Mouse (Mus musculus) induced T-regulatory cell, adult 2 months (primary cell): ENCODE measurements around the gene Tubb4a.
"Not testable (repeated sequence)": the region's sequence is repeated elsewhere in the genome, so short reads cannot be mapped to it uniquely, and the experiment has no call there.

Experiments
- DNase-seq: peaks from one replicate; pipeline ENCODE4 v3.0.0-alpha.2; 2012; ENCODE audit warnings: low read depth

The Tubb4a gene

DNA sequence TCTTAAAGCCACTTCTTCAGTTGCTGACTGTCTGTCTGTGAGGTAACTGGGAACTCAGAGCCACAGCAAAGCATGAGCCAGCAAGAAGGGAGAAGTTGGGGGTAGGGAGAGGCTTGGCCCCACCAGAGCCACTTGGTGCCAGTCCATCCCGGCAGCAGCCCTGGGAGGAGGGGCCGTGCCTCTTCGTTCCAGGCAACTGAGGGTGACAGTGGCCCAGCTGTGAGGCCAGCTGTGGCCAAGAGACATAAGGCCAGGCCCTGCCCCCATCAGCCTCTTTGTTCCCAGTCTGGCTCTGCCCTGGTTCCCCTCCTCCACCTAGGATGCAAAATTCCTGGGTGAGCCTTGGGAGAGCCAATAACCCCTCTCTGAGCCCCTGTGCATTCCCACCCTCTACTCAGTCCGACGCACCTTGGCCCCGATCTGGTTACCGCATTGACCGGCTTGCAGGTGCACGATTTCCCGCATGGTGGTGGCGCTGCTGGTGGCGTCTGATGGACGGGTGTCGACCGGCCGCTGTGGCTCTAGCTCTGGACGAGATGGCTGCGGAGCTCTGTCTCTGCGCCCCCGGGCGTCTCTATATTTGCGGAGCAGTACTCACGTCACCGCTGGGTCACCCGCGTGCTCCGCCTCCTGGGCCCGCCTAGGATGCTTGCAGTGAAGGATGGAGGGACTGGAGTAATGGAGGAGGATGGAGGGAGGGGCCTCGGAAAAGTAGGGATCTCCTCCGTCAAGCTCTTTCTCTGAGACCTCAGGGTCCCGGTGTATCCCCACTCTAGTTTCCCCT is at the start of gene Tubb4a:
Tubb4a (minus strand) TSS at position 734 of the 784 bp plus-strand sequence.
- DNase-seq = no peak

DNA sequence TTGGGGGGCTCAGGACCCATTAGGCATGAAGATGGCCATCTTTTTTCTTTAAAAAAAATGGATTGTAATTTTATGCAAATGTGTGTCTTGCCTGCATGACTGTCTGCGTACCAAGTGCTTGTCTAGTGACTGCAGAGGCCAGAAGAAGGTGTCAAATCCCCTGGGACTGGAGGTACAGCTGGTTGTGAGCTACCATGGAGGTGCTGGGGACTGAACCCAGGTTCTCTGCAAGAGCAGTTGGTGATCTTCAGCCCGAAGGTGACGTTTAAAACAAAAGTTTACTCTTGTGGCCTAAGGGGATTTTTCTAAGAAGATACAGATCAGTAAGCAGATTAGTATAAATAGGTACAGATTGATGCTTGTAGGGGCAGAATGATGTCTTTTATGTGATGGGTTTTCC is 48.1 kb upstream of the Tubb4a start:
- no peak for DNase-seq

DNA sequence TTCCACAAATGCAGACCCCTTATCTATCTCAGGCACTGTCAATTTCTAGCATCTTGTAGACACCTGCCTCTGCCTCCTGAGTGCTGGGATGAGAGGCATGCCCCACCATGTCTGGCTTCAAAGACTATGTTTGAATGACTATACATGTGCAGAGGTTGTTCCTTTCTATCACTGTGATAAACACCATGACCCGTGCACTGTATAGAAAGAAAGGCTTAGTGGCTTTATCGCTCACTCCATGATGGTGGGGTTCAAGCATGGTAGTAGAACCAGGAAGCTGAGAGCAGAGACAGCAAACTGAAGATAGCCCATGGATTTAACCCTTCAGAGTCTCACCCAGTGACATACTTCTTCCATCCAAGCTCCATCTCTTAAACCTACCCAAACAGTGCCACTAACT is 47.1 kb upstream of the Tubb4a start:
- no peak for DNase-seq

DNA sequence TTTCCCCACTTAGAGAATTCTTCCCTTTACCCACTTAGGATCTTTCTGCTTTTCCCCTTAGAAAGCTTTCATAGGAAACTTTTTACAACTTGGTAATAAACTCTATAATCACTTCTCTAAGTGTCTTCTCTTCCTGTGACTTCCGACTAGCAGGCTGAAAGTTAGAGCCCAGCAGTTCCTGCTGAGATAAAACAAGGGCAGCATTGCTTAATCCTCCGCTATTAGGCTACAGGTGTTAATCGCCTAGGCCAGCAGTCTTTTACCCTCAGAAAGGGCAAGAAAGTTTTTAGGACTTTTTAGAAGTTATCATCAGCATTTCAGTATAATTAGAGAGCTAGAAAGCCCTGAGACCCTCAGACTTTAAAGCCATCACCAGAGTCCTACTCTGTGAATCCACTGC is 46.4 kb upstream of the Tubb4a start:
- not testable (repeated sequence) for DNase-seq

DNA sequence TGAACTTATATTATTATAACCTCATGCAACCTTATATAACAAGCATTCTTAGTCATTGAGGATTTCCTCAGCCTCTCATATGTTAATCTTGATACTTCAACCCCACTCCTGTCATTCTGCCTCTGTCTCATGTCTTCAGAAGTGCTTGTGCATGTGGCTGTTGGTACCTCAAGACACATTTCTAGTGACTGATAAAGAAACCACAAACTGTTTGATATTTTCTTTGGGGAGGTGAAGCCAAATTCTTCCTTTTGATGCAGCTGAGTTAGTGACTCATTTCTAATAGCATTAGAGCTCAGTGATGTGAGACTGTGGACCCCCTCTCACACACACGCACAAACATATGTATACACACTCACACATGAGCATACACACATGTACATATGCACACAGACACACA is 44.2 kb upstream of the Tubb4a start:
- peak; percentile 54 for DNase-seq

DNA sequence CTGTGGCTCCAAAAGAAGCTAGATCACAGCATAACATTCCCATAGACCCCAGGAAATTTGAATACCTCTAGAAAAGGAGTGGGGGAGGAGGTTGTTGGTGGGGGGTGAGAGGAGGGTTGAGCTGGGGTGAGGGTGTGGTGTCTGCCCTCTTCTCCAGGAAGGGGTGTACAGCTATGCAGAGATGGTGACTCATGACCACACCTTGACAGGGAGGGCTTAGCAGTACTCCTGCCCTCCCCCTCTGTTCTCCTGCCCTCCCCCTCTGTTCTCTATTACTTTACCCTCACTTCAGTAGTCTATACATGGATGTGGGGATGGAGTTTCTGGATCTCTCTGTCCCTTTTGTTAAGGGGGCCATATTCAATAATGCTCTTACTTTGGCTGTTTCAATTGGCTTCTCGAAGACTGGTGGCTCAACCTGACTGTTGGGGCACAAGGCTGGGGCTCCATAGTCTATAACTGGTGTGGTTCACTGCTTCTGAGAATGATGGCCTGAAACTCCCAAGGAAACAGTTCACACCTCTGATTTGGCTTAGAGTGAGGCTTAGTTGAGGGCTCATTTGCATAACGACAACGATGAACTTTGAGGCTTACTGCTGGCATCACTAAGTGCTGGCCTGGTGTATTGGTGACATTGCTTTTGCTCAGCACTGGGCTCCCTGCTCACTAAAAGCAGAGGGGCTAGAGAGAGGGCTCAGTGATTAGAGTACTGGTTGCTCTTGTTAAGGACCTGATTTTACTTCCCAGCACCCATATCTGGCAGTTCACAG is 38.5 kb upstream of the Tubb4a start:
- DNase-seq = peak; percentile 39

DNA sequence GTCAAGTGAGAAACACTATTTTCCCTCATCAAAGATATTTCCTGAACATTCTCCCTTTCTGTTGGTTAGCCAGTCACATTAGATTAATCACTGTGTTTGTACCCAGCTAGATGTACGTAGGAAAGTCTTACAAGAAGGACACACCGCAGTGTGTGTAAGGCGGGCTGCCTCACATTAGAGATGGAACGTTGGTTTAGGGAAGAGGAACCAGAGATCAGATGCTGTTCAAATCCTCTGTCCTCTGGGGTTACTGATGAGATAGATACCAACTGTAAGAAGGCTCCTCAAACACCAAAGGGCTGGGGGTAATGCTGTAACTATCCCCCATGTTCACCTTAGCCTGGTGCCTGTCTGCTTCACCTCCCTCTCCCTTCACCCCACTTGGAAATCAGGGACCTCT is 37.2 kb upstream of the Tubb4a start:
- no peak for DNase-seq

DNA sequence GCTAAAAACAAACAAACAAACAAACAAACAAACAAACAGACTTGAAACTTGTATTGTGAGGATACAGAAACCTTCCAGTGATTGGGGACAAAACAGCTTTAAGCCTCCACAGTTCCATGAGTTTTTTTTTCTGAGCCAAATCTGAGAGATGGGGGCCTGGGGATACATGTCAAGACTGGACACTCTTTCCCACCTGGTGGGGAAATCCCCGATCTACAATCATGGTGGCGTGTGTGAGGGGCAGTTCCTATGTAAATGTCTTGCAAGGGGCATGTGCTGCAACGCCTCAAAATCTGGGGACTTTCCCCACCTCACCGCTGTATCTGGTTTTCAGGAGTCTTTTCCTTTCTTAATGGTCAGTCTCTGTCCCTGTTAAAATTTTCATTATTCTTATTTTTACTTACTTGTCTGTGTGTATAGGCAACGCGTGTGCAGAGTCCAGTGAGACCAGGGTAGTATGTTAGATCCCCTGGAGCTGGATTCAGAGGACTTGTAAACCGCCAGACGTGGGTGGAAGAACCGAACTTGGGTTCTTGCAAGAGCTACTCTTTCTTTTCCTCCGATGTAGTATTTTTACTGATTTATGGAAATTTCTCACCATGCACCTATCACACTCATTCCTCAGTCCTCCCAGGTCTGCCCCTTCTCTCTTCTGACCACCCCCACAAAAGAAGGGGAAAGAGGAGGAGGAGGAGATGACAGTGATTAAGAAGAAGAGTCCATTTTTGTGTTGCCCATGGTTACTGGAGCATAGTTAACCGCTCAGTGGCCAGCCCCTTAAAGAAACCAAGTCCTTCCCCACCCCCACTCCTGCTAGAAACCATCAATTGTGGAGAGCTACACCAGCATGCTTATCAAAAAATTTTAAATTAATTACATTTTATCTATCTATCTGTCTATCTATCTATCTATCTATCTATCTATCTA is 35.9 kb upstream of the Tubb4a start:
- DNase-seq = no peak

DNA sequence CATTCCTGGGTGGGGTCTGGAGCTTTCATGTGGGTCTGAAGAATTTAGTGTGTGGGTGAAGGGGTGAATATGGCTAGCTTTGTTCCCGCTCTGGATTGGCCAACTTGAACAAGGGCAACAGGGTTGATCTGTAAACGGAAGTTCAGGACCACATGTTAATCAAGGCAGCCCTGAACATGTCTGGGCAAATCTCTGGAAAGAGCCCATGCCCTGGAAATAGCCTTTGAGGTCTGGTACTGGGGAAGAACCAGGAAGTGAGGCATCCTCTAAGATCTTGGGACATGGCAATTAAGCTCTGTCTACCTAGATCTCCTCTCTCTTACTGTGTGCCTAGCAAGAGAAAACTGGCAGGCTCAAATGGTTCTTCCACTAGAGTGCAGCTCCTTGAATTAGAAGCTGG is 34.3 kb upstream of the Tubb4a start:
- DNase-seq = no peak

DNA sequence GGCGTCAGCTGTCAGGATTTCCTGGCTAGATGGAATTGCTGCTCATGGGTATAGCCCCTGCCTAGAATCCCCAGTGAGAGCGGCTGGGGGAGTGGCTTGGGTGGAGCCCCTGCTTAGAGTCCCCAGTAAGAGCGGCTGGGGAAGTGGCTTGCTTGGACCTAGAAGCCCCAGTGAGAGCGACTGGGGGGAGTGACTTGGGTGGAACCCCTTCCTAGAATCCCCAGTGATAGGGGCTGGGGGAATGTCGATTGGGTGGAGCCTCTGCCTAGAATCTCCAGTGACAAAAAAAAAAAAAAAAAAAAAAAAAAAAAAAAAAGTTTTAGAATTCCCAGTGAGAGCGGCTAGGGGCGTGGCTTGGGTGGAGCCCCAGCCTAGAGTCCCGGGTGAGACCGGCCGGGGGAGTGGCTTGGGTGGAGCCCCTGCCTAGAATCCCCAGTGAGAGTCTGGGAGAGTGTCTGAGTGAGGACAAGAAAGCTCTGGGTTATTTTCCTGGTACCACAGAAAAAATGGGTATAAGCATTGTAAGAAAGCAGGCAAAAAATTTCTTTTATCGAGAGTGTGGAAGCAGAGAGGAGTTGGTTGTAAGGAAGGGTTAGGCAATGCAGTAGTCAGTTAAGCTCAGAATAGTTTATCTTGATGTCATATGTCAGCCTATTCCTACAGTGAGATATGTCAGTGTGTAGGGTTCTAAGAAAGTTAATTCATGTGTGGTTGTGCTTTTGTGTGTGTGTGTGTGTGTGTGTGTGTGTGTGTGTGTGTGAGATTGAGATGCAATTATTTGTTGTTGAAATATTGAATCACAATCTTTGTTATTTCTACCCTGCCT is 31.2 kb upstream of the Tubb4a start:
- no peak for DNase-seq

DNA sequence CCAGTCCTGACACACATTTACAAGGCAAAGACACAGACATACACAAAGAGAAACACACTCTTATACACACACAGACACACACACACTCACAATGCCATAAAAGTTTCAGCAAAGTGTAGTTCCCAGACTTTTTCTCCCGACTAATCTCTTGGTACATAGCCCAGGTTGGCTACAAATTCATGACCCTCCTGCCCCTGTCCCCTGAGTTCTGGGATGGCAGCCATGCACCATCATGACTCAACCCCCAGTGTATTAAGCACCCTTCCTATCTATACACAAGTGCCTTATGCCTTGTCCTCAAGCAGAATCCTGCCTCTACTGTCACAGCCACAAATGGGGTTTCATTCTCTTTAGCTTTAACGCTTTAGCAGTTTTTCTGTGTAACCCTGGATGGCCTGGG is 29.2 kb upstream of the Tubb4a start:
- no peak for DNase-seq

DNA sequence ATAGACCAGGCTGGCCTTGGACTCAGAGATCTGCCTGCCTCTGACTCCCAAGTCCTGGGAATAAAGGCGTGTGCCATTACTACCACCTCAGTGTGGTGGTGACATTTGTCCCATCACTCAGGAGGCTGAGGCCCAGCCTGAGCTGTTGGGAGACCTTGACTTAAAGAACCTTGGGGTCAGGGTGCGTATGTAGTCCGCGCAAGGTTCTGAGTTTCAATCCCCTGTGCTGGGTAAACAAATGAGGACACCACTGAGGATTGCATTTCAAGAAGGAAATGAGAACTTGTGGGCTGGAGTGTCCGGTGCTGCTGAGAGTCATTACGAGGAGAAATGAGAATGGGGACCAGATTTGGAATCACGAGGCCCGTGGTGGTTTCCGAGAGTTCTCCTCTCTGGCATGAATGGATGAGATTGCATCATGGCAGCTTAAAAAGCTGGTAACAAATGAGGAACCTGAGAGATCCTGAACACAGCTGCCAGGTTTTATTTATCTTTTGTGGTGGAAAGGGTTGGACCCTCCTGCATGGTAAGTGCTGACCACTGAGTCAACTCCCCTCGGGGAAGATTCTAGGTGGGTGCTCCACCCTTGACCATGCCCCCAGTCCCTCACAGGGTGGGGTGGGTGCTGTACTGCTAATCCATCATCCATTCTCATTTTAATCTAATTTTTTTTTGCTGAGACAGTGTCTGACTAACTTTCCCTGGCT is 25.3 kb upstream of the Tubb4a start:
- no peak for DNase-seq

DNA sequence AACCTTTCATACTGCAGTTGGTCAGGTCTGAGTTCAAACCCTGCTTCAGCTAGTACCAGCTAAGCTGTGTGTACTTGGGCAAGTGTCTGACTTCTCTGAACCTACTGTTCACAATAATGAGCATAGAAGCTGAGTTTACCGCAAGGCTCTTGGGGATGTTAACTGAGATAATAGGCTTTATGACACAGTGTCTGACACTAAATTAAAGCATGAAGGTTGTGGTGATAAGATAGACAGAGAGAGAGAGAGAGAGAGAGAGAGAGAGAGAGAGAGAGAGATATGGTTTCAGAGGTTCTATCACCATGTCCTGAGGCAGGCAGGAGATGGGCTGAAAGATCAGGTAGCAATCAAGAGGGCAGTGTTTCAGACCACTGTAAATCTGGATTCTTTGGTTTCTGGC is 22.4 kb upstream of the Tubb4a start:
- DNase-seq = no peak

DNA sequence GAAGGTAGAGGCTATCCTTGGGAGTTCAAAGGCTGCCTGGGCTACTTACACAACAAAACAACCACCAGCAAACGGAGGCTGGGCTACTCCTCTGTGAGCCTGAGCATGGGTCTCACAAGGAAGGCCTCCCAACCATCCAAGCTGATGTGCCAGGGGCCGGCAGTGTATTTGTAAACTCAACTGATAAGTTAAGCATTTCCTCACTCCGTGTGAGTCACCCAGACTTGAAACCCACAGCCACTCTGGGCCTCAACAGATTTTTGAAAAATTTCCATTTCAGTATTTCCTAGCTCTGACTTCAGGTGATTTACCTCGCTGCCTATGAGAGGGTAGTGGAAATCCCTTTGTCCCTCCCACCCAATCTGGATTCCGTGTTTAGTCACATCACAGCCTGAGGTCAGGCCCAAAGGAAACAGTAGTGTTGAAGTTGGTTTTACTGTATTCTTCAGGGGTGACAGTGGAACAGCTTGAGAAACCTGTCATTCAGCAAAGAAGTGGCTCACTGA is 21.1 kb upstream of the Tubb4a start:
- peak; percentile 82 for DNase-seq

DNA sequence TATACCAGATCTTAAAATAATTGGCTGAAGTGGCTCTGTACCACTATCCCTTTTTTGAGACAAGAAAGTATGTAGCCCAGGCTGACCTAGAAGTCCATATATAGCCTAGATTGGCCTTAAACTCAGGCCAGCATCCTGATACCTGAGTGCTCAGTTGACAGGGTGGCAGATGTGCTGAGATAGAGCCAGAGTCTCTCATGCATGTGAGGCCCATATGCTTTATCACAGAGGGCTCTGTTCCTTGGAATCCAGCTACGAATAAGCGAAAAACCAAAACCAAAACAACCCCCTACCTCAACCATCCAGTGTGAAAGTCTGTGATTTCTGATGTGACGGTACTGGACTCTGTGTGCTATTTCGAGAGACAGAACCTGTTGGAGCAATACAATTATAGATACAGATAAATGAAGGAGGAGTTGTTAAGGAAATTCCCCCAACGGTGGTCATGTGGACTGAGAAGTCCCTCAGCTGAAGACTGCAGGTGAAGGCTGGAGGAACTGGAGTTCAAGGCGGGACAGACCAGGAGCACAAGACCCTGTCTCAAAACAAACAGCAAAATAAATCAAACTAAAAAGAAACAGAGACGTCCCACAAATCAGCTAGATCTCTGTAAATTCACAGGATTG is 20.6 kb upstream of the Tubb4a start:
- no peak for DNase-seq

DNA sequence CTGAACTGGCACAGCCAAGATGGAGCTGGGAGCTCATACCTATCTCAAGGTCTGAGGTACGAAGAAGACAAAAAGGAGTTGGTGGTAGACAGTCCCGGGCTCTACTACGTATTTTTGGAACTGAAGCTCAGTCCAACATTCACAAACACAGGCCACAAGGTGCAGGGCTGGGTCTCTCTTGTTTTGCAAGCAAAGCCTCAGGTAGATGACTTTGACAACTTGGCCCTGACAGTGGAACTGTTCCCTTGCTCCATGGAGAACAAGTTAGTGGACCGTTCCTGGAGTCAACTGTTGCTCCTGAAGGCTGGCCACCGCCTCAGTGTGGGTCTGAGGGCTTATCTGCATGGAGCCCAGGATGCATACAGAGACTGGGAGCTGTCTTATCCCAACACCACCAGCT is 19.5 kb upstream of the Tubb4a start:
- no peak for DNase-seq

DNA sequence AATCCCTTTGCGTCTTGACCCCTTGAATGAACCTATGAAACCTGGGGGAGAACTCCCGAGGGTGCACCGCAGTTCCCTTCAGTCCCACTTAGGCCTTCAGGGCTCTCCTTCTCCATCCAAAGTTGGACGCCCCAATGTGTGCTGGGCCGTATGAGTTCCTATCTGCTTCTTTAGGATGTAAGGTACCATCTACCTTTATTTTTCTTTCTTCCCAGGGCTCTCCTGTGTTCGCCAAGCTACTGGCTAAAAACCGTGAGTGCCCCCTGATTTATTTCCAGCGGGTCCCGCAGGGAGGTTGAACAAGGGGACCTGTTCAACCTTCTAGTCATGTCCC is 18.4 kb upstream of the Tubb4a start:
- DNase-seq = no peak

DNA sequence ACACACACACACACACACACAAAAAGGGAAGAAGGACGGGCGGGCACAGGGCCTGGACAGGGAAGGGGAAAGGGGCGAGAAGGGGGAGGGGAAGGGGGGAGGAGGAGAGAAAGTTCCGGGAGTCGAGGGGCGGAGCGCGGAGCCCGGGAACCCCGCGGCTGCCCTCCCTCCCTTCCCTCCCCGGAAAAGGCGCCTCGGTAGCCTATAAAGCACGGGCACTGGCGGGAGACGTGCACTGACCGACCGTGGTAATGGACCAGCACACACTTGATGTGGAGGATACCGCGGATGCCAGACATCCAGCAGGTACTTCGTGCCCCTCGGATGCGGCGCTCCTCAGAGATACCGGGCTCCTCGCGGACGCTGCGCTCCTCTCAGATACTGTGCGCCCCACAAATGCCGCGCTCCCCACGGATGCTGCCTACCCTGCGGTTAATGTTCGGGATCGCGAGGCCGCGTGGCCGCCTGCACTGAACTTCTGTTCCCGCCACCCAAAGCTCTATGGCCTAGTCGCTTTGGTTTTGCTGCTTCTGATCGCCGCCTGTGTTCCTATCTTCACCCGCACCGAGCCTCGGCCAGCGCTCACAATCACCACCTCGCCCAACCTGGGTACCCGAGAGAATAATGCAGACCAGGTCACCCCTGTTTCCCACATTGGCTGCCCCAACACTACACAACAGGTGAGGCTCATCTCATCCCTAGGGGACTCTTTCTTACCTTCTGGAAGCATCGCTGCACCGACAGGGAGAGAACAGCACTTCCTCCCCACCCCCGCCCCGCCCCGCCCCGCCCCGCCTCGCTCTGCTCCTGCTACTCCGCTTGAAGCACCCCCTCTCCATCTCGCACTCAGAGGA is 17.8 kb upstream of the Tubb4a start, which contains the start of gene Tnfsf9:
Tnfsf9 (plus strand) TSS at position 145 of the 854 bp plus-strand sequence.
- DNase-seq = peak; percentile 70

DNA sequence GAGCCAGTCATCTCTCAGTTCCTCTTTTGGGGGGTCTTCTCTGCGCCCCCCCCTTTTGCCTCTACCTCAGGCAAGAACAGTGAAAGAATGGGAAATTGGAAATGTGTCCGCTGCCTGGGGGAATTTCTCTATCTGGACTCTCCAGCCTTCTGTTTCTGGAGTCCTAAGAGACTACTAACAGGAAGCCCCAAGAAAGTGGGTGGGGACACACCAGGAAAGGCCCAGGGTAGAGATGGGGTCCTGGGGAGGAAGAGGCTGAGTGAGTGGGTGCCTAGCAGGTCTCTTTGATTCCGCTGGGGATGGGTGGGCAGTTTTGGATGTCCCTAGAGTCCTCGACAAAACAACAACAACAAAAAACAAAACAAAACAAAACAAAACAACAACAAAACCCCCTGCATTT is 16.9 kb upstream of the Tubb4a start:
- no peak for DNase-seq
